Mouse (Mus musculus): ENCODE data around the gene Psenen.

The Psenen gene

DNA sequence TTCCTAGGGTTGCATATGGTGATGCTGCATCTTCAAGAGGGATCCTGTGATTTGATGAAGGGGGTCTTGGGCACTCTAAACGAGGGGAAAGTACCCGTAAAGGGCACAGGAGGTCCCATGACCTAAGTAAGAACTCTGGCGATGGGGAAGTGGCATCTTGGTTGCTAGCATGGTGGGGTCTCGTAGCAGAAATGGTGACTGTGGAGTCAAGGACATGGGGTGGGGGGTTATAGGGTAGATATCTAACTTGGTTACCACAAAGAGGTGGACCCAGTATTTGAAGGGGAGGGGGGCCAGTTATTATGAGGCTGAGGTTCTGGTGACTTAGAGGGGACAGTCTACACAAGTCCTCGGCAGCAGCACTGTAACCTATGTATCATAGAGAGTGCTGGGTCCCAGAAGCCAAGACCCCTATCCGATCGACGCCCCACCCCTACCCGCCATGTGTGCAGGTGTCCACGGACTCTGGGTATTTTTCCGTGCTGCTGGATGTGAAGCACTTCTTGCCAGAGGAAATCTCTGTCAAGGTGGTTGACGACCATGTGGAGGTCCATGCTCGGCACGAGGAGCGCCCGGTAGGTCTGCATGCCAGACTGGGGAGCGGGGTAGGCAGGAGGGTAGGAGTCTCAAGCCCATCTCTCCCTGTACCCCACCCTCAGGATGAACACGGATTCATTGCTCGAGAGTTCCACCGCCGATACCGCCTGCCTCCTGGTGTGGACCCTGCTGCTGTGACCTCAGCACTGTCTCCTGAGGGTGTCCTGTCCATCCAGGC lies 9.4 kb downstream of the Psenen start:
- no peak for DNase-seq (ENCODE audit: low read depth, low spot score)

DNA sequence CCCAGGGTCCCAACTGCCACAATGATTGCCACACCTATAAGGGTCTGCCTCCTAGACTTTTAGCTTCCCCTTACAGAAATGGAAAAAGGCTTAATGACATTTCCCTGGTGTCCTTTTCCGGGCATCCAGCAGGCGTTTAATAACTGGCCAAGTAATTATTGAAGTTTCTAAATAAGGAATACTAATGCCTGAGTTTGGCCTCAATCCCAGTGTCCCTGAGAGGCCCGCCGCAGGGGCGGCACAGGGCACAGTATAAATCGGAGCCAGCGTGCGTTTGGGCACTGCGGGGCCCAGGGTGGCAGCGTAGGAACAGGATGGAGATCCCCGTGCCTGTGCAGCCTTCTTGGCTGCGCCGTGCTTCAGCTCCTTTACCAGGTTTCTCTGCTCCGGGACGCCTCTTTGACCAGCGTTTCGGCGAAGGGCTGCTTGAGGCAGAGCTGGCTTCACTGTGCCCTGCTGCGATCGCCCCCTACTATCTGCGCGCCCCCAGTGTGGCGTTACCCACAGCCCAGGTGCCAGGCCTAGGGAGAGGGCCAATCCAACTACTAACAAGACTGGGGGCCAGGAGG lies 10.3 kb downstream of the Psenen start:
- no peak for DNase-seq (ENCODE audit: low read depth, low spot score)

DNA sequence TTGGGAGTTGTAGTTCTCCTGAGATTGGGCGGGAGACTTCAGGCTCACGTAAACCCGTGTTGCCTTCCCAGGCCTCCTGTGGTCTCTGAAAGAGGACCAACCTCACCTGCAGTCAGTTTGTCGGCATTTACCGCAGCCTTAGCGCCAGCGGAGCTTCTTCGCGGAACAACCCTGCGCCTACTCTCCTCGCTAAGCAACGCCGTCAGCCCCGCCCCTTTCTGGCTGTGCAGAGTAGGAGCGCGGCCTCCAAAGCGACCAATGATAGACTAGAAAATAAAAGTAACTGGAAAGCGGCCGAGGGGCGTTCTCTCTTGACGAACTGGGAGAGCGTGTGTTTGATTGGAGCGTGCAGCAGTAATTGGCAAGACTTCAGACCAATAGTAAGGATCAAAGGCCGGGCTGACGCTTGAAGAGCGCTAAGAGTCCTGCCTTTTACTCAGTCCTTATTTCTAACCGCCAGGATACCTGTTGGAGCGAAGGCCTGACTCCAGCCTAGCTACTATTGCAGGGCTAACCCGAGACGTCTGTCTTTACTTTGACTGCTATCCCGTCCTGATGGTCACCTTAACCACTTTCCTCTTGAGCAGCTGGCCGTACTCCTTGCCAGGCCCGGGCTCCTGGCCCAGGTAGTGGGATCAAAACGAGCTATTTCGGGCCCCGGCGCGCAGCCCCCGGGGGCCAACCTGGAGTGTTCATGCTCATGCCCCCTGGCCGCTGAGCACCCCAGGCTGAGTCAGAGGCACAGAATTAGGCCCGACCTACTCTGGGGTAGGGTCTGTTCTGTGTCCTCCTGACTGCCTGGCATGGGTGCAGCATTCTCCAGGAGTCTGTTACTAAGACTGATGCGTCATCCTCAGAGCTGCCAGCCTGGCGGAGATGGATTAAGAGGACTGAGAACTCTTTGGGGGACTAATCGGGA lies 11.1 kb downstream of the Psenen start, which contains the start of the genes Hspb6 and Proser3:
Gene Hspb6 (plus strand): TSS at position 77 of the 919 bp plus-strand sequence.
Gene Proser3 (minus strand): TSS at position 198 of the 919 bp plus-strand sequence.
- peak; percentile 99 for DNase-seq (ENCODE audit: low read depth, low spot score)

DNA sequence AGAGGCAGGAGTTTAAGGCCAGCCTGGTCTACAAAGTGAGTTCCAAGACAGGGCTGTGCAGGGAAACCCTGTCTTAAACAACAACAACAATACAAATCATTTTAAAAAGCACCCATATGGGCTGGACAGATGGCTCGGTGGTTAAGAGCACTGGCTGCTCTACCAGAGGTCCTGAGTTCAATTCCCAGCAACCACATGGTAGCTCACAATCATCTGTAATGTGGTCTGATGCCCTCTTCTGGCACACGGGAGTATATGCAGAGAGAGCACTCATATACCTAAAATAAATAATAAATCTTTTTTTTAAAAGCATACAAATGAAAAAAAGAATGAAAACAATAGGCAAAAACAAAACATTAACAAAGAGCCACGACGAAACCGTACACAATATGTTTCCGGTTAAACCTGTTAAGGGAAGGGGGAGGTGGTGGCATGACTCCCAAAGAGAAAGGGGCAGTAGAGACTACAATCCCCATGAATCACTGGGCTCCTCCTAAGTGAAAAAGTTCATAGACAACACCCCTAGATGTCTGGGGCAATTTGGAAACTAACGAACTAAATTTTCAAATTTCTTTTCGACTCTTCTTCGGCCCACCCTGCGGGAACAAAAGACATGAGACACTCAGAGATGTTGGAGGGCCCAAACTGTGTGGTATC lies 11.9 kb downstream of the Psenen start:
- DNase-seq (ENCODE audit: low read depth, low spot score): no peak

DNA sequence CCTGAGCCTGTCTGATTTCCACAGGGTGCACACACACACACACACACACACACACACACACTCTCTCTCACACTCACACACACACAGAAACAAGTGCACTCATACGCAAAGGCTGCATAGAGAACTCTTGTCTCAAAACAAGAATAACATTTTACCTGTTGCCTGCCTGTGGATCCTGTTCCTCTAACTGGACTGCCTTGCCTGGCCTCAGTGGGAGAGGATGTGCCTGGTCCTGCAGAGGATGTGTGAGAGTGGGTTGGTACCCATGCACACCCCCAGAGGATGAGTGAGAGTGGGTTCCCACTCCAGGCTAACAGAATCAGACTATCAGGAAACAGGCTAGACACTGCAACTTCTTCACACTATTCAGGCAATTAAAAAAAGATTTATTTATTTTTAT lies 12.8 kb downstream of the Psenen start:
- no peak for DNase-seq (ENCODE audit: low read depth, low spot score)

DNA sequence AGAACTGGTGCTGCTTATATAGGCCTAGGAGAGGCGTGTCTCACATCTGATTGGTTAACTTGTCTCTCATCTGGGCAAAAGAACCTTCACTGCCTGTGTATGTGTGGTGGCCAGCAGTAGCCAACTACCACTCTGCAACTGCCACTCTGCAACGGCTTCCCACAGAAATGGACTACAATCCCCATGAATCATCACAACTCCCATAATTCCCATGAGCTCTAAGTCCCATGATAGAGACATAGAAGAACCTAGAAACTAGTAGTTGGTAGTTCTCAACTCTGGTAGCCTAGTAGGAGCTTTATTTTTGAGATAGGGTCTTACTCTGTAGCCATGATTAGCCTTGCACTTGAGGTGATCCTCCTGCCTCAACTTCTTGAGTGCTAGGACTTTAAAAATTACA lies 13.5 kb downstream of the Psenen start:
- no peak for DNase-seq (ENCODE audit: low read depth, low spot score)

DNA sequence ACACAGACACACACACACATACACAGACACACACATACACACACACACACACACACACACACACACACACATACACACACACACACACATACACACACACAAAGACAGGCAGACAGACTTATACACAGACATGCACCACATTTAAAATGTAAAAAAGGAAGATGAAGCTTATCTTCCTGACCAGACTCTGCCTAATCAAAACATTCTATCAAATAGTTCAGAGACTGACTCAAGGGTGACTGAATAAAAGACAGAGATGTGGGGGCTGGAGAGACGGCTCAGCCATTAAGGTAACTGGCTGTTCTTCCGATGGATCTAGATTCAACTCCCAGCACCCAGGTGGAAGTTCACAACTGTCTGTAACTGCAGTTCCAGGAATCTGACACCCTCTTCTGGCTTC lies 19.1 kb downstream of the Psenen start:
- DNase-seq (ENCODE audit: low read depth, low spot score): no peak

DNA sequence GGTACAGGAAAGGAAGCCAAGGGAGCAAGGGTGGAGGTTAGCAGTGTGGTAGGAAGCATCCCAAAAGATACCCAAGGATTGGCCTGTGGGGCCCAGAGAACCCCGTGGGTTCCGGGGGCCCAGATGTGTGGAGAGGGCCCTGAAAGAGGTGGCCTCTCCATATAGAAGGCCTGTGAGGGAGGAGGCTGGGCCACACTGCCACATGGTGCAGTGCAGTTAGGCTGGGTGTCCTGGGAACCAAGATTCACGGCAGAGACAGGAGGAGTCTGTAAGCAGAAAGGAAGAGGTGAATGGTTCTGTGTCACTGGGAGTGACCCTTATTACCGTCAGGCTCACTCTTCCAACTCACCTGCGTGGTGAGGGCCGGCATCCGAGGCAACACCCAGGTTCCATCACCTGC lies 22.9 kb downstream of the Psenen start:
- no peak for DNase-seq (ENCODE audit: low read depth, low spot score)

DNA sequence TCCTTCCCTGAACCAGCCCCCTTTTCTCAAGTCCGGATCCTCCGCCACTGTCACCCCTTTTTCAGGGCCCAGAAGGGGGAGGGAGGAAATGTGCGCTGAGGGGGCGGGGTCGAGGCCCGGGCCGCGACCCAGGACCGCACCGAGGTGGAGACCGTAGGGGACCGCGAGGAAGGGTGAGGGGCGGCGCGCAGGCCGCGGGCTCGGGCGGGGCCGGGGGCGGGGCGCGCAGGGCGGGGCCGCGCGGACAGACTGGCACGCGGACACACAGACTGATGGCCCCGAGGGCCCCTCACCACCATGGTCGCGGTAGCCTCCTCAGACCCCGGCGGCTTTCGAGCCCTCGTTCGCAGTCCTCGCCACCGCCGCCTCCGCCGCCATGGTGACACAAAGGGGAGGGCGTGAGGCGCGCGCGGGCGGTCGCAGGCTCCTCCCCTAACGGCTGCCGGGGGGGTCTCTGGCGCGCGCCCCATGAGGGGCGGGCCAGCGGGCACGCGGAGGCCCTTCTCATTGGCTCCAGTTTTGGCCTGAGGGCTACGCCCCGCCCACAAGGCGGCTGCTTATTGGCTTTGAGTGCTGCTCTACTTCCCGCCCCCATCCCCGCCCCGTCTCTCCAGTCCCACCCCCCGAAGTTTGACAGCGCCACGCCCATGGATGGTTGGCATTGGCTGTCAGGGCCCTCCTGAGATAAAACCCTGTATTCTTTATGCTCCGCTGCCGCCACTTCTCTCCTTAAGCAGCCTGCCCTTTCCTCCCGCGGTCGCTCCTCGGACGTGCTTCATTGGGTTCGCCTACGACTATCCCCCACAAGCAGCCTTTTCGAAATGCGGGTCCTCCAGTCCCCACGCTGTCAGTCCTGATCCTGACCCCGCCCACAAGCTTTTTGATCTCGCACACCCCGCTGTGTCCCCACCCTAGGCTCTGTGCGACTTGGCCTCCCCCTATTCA lies 28.5 kb downstream of the Psenen start, which contains the start of gene Arhgap33:
Gene Arhgap33 (minus strand): TSS at position 428 of the 945 bp plus-strand sequence.
- peak; percentile 96 for DNase-seq (ENCODE audit: low read depth, low spot score)

DNA sequence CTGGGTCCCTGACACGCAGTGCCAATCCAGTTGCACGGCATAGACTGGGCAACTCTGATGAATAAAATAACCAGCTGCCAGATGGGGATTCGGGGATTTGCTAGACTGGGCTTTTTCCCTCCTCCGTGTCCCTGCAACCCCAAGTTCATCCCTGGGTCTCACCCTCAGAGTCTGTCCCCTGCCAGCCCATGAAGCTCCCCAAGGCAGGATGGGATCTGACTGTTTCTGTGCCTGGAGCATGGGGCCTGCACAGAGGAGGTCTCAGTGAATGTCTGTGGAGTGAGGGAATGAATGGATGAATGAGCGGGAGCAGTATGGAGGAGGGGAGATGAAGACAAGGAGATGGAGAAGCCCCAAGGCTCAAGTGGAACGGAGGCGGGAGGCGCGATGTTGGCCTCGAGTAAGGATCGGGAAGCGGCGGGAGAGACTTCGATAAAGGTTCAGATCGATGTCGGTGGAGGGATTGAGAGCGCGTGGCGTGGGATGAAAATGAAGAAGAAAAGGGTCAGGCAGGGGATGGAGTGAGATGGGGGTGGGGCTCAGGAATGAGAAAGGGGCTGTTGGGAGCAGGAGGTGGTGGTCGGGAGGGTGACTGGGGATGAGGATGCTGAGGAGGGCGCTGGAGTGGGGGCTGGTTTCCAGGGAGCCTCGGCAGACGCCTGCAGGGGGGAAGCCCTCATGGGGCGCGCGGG lies 29.3 kb downstream of the Psenen start:
- DNase-seq (ENCODE audit: low read depth, low spot score): no peak

DNA sequence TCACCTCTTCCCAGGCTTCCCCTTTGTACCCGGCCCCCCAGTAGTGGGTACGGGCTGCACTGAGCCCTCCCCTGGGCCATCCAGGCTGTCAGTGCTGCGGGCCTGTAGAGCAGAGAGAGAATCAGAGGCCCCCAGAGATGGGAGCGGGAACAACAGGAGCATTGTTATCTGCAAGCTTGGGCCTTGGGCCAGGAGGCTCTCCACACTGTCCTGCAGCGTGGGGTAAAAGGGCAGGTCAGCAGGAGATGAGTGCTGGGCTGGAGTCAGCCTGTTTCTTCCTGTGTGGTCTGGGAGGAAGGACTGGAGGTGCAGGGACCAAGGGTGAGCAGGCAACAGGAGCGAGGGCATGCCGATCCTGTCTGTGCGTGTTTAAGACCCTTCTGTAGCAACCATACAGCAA lies 30.5 kb downstream of the Psenen start:
- no peak for DNase-seq (ENCODE audit: low read depth, low spot score)

DNA sequence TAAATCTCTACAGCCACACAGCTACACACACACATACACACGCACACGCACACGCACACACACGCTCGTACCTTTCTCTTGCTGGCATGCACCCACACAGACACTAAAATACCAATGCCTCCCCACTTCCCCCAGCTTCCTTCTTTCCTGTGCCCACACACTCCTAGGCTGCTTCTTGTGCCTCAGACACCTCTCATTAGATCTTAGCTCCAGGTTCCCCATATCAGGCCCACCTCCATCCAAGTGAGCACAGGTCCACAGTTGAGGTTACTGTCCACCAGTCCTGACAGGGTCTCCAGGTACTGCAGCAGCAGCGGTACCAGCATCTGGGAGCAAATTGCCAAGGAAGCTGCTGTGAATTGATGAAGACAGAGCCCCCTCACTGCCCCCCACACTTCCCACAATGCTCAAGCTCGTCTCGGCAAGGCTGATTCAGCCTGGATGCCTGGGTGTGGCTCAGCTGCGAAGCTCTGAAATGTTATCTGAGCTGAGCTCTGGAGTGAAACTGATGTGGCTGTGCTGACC lies 32.1 kb downstream of the Psenen start:
- no peak for DNase-seq (ENCODE audit: low read depth, low spot score)

DNA sequence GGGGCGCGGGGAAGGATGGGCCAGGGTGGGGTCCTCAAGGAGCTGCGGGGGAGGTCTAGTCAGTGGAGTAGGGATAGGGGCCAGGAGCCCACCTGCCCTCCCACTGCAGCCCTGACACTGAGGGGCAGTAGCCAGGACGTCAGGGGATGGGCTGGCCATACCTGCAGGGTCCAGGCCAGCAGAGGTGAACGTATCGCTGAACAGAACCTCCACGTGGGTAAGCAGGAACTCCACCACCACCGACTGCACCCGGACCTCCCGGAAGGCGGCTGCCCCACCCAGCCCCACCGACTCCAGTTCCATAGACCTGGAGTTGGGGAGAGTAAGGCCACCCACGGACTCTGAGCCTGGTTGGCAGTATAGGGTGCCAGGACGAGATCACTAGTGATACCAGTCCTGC lies 36.4 kb downstream of the Psenen start:
- DNase-seq (ENCODE audit: low read depth, low spot score): no peak

DNA sequence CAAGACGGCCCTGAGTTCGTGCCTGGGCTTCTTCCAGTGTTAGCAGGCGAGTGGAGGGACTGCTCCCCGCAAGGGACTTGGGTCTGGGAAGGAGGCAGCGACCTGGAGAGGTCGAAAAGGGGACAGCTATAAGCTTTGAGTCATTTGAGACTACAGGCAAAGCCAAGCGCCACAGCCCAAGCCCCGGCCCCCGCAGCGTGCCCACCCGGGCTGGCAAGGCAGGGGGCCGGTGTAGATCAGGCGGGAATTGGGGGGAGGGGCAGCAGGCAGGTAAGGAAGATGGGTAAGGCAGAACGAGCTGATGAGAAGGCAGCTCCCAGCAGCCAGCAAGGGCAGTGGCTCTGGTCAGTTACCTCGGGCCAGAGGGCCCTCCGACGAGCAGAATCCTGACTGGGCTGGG lies 37.0 kb downstream of the Psenen start:
- DNase-seq (ENCODE audit: low read depth, low spot score): no peak

DNA sequence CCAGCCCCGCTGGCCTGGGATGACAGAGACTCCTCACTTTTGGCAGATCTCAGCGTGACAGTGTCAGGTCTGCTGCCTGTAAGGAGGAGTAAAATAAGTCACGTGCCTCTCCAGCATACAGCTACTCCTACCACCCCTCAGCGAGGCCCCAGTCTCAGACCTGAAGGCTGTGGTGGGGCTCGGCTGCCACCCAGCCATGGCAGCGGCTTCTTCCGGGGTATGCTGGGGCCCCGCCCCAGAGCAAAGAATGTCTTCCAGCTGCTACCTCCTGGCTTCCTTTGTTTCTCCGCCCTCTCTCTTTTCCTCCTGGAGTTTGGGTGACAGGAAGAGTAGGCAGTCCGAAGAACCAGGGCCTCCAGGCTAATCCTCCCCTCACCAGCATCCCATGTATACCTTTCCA lies 37.5 kb downstream of the Psenen start:
- peak; percentile 67 for DNase-seq (ENCODE audit: low read depth, low spot score)

DNA sequence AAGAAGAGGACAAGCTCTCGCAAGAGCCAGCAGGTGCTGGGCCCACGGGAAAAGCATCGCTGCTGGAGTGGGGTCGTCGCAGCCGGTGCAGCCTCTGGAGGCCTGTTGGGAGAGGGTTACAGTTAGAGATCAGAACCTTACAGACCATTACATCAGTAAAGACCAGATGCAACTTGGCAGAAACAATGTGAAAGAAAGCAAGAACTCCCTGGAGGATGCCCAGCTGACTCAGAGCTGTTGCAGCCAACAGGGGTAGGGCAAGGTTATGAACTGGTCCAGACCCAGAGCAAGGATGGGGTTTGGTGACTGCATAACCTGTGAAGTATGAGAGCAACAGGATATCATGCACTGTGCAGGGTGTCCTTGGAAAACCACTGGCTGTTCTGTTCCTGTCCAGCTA lies 38.9 kb downstream of the Psenen start:
- no peak for DNase-seq (ENCODE audit: low read depth, low spot score)

DNA sequence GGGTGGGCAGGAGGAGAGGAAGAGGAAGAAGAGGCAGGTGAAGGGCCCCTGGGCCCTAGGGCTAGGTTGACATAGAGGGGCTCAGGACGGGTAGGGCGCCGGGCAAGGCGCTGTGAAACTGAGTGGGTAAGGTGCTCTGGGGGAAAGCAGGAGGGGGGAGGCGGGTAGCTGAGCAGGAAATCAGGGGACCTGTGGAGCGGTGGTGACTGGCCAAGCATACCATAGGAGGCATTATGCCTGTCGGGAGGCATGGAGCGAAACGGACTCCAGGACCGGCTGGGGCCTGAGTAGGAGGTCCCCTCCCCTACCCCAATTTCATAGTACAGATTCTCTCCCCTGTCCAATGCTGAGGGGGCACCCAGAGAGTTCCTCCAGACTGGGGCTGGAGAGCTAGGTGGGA lies 40.6 kb downstream of the Psenen start:
- no peak for DNase-seq (ENCODE audit: low read depth, low spot score)

DNA sequence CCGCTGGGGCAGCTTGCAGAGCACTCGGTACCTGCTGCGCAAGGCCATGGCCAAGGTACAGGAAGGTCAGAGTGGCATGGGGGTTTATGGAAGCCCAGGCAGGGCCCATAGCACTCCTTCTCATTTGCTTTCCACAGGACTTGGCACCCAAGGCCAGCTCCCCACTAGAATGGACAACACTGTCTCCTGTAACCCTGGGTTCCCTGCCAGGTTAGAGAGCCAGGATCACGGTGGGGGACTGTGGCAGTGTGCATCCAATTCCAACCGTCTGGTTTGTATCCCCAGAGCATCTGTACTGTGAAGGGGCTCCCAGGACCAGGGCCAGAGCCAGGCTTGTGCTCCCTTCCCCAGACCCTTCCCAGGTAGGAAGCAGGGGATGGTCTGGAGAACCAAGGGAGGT lies 42.6 kb downstream of the Psenen start:
- DNase-seq (ENCODE audit: low read depth, low spot score): no peak

DNA sequence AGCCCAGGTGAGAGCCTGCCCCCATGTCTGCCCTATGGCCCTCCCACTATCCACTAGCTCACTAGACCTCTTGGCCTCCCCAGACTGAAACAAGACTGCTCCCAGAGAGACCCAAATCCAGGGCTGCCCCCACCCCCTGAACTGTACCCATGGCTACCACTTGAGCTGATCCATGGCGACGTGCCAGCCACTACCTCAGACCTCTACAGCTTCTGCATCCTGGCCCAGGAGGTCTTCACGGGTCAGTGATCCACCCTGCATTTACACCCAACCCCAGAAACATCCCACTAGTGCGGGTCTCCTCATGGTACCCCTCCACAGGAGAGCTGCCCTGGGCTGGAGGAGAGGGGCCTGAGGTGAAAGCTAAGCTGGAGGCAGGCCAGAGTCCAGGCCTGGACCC lies 43.0 kb downstream of the Psenen start:
- no peak for DNase-seq (ENCODE audit: low read depth, low spot score)

DNA sequence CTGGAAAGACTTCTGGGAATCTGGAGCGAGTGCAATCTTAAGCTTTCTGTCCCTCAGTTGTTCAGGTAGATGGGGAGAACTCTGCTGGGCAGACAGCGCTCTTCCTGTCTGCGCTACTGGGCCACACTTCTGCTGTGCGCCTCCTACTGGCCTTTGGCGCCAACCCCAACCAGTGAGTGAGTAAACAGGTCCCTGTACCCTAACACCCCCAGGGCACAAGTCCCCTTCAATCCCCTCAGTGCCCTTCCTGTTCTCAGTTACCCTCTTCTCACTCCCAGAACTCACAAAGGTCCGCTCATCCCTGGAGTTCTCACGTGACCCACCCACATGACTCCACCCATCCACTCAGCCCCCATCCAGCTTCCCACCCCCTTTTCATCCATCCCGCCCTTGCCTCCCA lies 45.1 kb downstream of the Psenen start:
- DNase-seq (ENCODE audit: low read depth, low spot score): peak; percentile 66
